Comparison of ENCODE assay signal across 8 mouse cellular contexts in genomic region chr1:132758656-132759370, GRCm38 (mm10). TPM values are rescaled to one million over a fixed set of nuclear protein-coding genes. Genes with fewer than 3 reads are reported as not detected.
DNase-seq lines count a peak whose midpoint lies in the region; ATAC-seq and TF ChIP-seq lines count a peak whose summit lies in the region.

No protein-coding gene starts in this region.

- H3K79me2 ChIP-seq in CH12.LX (replicated peaks; ENCODE audit: control insufficient read depth, extremely low read depth, insufficient read depth, poor library complexity, severe bottlenecking), result no peaks in the 10 kb centered on the region

- peak; percentile 73 for ATAC-seq in embryonic facial prominence, embryonic 15.5 days (ENCODE audit: insufficient number of reproducible peaks, low FRiP score, low TSS enrichment, low read depth)
- no peak for ATAC-seq in heart, embryonic 13.5 days (ENCODE audit: extremely low read depth, insufficient number of reproducible peaks, low FRiP score, low TSS enrichment)
- no peak; the same call in 1 of the 2 replicates for ATAC-seq in kidney, postnatal 0 days (replicated peaks; ENCODE audit: low FRiP score, low read depth)
- ATAC-seq in limb, embryonic 15.5 days (ENCODE audit: insufficient number of reproducible peaks, low FRiP score, low TSS enrichment, low read depth), result 0 out of 2 replicates have a peak, but pooled peaks have one; percentile 4

- no peaks in the 10 kb centered on the region for H3K36me3 ChIP-seq in CH12.LX (replicated peaks in 1 of 2; ENCODE audit: control insufficient read depth in 1 of 2, insufficient read depth in 1 of 2, low read length in 1 of 2)
- no peaks in the 10 kb centered on the region for H3K36me3 ChIP-seq in embryonic facial prominence, embryonic 15.5 days
- no peaks in the 10 kb centered on the region for H3K36me3 ChIP-seq in heart, embryonic 13.5 days
- no peaks in the 10 kb centered on the region for H3K36me3 ChIP-seq in kidney, postnatal 0 days (ENCODE audit: insufficient read depth, low read length)
- H3K36me3 ChIP-seq in limb, embryonic 15.5 days, result no peaks in the 10 kb centered on the region
- H3K36me3 ChIP-seq in testis, adult 2 months (ENCODE audit: control insufficient read depth, insufficient read depth, low read length), result no peaks in the 10 kb centered on the region

- no peak overlapping the region for H3K9ac ChIP-seq in CH12.LX (ENCODE audit: insufficient read depth, low read depth)
- no peak overlapping the region for H3K9ac ChIP-seq in embryonic facial prominence, embryonic 15.5 days
- peak overlapping the region; percentile 65 for H3K9ac ChIP-seq in heart, embryonic 13.5 days
- no peak overlapping the region for H3K9ac ChIP-seq in kidney, postnatal 0 days (ENCODE audit: low read depth, low read length)
- H3K9ac ChIP-seq in limb, embryonic 15.5 days, result no peak overlapping the region

- WGBS in embryonic facial prominence, embryonic 15.5 days, result 6% methylated on average over 24 of the region's 24 CpGs
- 7% methylated on average over 24 of the region's 24 CpGs for WGBS in heart, embryonic 13.5 days
- WGBS in kidney, postnatal 0 days, result 8% methylated on average over 24 of the region's 24 CpGs
- 6% methylated on average over 24 of the region's 24 CpGs for whole genome bisulfite sequencing in limb, embryonic 15.5 days

- dilution Hi-C loops in CH12.LX (cut with MboI; ENCODE audit: extremely low pct_ligation_motif_present, extremely low pct_unique_long_range_greater_than_20kb, low sequenced_read_pairs), result no loop called here

- H3K9me3 ChIP-seq in CH12.LX (replicated peaks; ENCODE audit: low read length), result peaks cover 4% of the 10 kb centered on the region
- no peaks in the 10 kb centered on the region for H3K9me3 ChIP-seq in embryonic facial prominence, embryonic 15.5 days (replicated peaks)
- no peaks in the 10 kb centered on the region for H3K9me3 ChIP-seq in heart, embryonic 13.5 days
- no peaks in the 10 kb centered on the region for H3K9me3 ChIP-seq in kidney, postnatal 0 days (replicated peaks; ENCODE audit: low read length)
- no peaks in the 10 kb centered on the region for H3K9me3 ChIP-seq in limb, embryonic 15.5 days

- TF ChIP-seq POLR2A in CH12.LX (IDR thresholded peaks at IDR 0.05; ENCODE audit: low read depth, low read length), result no peak
- TF ChIP-seq POLR2A in testis, adult 2 months (IDR thresholded peaks at IDR 0.05; ENCODE audit: control insufficient read depth, low read depth, low read length), result no peak

- in situ Hi-C loops in CH12.LX (cut with MboI; ENCODE audit: low pct_ligation_motif_present, low pct_unique_long_range_greater_than_20kb, low sequenced_read_pairs), result loop anchor here (25.0 kb wide), 1 partner anchor 203 kb away; no protein-coding TSS in a partner anchor

- no peak for TF ChIP-seq EP300 in CH12.LX (IDR thresholded peaks at IDR 0.05; ENCODE audit: low read length)

- peak overlapping the region; percentile 12; the same call in 1 of the 2 replicates for H3K4me2 ChIP-seq in CH12.LX (ENCODE audit: insufficient read depth, low read depth, poor library complexity, severe bottlenecking)
- peak overlapping the region; percentile 55 for H3K4me2 ChIP-seq in embryonic facial prominence, embryonic 15.5 days (replicated peaks)
- peak overlapping the region; percentile 72 for H3K4me2 ChIP-seq in heart, embryonic 13.5 days
- H3K4me2 ChIP-seq in kidney, postnatal 0 days (ENCODE audit: low read length), result peak overlapping the region; percentile 46
- peak overlapping the region; percentile 40 for H3K4me2 ChIP-seq in limb, embryonic 15.5 days

- TF ChIP-seq RAD21 in CH12.LX (IDR thresholded peaks at IDR 0.05; ENCODE audit: low read depth, low read length), result peak; percentile 78

- peak; percentile 42 for DNase-seq in CH12.LX (ENCODE audit: extremely low read depth)
- DNase-seq in brain, adult 2 months (ENCODE audit: low read depth, low spot score), result peak; percentile 95
- DNase-seq in kidney, postnatal 0 days (ENCODE audit: low spot score), result peak; percentile 78
- peak; percentile 4 for DNase-seq in naive thymus-derived CD4-positive, alpha-beta T cell, adult 2 months (ENCODE audit: low read depth)

- H3K4me3 ChIP-seq in CH12.LX (replicated peaks in 1 of 3; ENCODE audit: low read depth in 2 of 3, low read length in 2 of 3, poor library complexity in 1 of 3), result no peak overlapping the region
- H3K4me3 ChIP-seq in embryonic facial prominence, embryonic 15.5 days (replicated peaks), result peak overlapping the region; percentile 24
- peak overlapping the region; percentile 42 for H3K4me3 ChIP-seq in heart, embryonic 13.5 days
- no peak overlapping the region for H3K4me3 ChIP-seq in kidney, postnatal 0 days (replicated peaks; ENCODE audit: low read depth, low read length)
- H3K4me3 ChIP-seq in limb, embryonic 15.5 days, result peak overlapping the region; percentile 25
- peak overlapping the region; percentile 66 for H3K4me3 ChIP-seq in testis, adult 2 months (ENCODE audit: control insufficient read depth, low read depth, low read length)

- peak; percentile 40 to 86 for TF ChIP-seq CTCF in CH12.LX (conservative IDR thresholded peaks at IDR 0.05 in 1 of 2, IDR thresholded peaks at IDR 0.05 in 1 of 2; ENCODE audit: low read depth in 2 of 2, low read length in 2 of 2)
- TF ChIP-seq CTCF in kidney, postnatal 0 days (IDR thresholded peaks at IDR 0.05; ENCODE audit: low read depth), result peak; percentile 72
- TF ChIP-seq CTCF in testis, adult 2 months (IDR thresholded peaks at IDR 0.05; ENCODE audit: control insufficient read depth, insufficient read depth, insufficient replicate concordance, low read depth, low read length), result peak; percentile 97

- no peaks in the 10 kb centered on the region for H3K4me1 ChIP-seq in CH12.LX (ENCODE audit: control insufficient read depth in 1 of 2, insufficient read depth in 2 of 2)
- H3K4me1 ChIP-seq in embryonic facial prominence, embryonic 15.5 days, result peaks cover 14% of the 10 kb centered on the region; the same call in 1 of the 2 replicates
- peaks cover 5% of the 10 kb centered on the region; the same call in 1 of the 2 replicates for H3K4me1 ChIP-seq in heart, embryonic 13.5 days
- no peaks in the 10 kb centered on the region for H3K4me1 ChIP-seq in kidney, postnatal 0 days (replicated peaks; ENCODE audit: insufficient read depth, low read length)
- H3K4me1 ChIP-seq in limb, embryonic 15.5 days, result peaks cover 12% of the 10 kb centered on the region
- H3K4me1 ChIP-seq in testis, adult 2 months (ENCODE audit: control insufficient read depth, insufficient read depth, low read length), result peaks cover 6% of the 10 kb centered on the region

- H3K27me3 ChIP-seq in CH12.LX (replicated peaks), result peaks cover 68% of the 10 kb centered on the region
- H3K27me3 ChIP-seq in embryonic facial prominence, embryonic 15.5 days, result 0 out of 2 replicates have a peak, but pooled peaks cover 3% of the 10 kb centered on the region
- peaks cover 19% of the 10 kb centered on the region for H3K27me3 ChIP-seq in heart, embryonic 13.5 days (replicated peaks)
- no peaks in the 10 kb centered on the region for H3K27me3 ChIP-seq in kidney, postnatal 0 days (ENCODE audit: insufficient read depth, low read length)
- peaks cover 13% of the 10 kb centered on the region for H3K27me3 ChIP-seq in limb, embryonic 15.5 days
- no peaks in the 10 kb centered on the region for H3K27me3 ChIP-seq in testis, adult 2 months (ENCODE audit: control insufficient read depth, insufficient read depth, low read length)

- no peak overlapping the region for H3K27ac ChIP-seq in CH12.LX (ENCODE audit: insufficient read depth, low read depth)
- H3K27ac ChIP-seq in embryonic facial prominence, embryonic 15.5 days (replicated peaks), result no peak overlapping the region
- no peak overlapping the region for H3K27ac ChIP-seq in heart, embryonic 13.5 days (replicated peaks)
- no peak overlapping the region for H3K27ac ChIP-seq in kidney, postnatal 0 days
- no peak overlapping the region for H3K27ac ChIP-seq in limb, embryonic 15.5 days
- no peak overlapping the region for H3K27ac ChIP-seq in testis, adult 2 months (ENCODE audit: control insufficient read depth, insufficient read depth, low read depth, low read length)

TF ChIP-seq in CH12.LX, 34 proteins besides CTCF, POLR2A, EP300 and RAD21:
- no peak for TF ChIP-seq TCF12 (IDR thresholded peaks at IDR 0.05; ENCODE audit: low read depth, low read length)
- peak; percentile 54 for TF ChIP-seq SMC3 (IDR thresholded peaks at IDR 0.05; ENCODE audit: low read depth, low read length)

RNA-seq across cellular contexts. Expression of gene Nfasc, which starts 17.2 kb away (rescaled TPM):
- total RNA-seq in CH12.LX (2012; rRNA removed) (not detected in 2 replicates), CH12.LX (2014; rRNA removed) (not detected in 2 replicates)
- polyA plus RNA-seq in CH12.LX (2012; ENCODE audit: insufficient read length, low read depth), result 0.04 TPM in 1 of 2 replicates, not detected in the other
- polyA plus RNA-seq in embryonic facial prominence, embryonic 15.5 days (2015; fragmentation: Nextera tagmentation; extraction: Ambion mirVana), result 1.9 TPM in 2 replicates
- polyA plus RNA-seq in heart, embryonic 13.5 days (2015; fragmentation: Nextera tagmentation; extraction: Ambion mirVana), result 0.29 and 0.79 TPM in 2 replicates
- 0.12 and 0.68 TPM in 2 replicates for polyA plus RNA-seq in kidney, postnatal 0 days (2015; fragmentation: Nextera tagmentation; extraction: Ambion mirVana)
- 0.68 and 0.96 TPM in 2 replicates for polyA plus RNA-seq in limb, embryonic 15.5 days (2015; fragmentation: Nextera tagmentation; extraction: Ambion mirVana)
- polyA plus RNA-seq in testis, adult 2 months (2012; rRNA removed), result 0.43 and 0.49 TPM in 2 replicates

Comparison
In these comparisons a context has a peak if more than half of its experiments do, and no peak if none do; other contexts are left out.
1. DNase-seq: peak in every context shown above with its lines; median percentile 95 in brain, adult 2 months; 78 in kidney, postnatal 0 days; 42 in CH12.LX; 4 in naive thymus-derived CD4-positive, alpha-beta T cell, adult 2 months.
2. H3K4me2 ChIP-seq: peak in every context shown above with its lines; median percentile 72 in heart, embryonic 13.5 days; 55 in embryonic facial prominence, embryonic 15.5 days; 46 in kidney, postnatal 0 days; 40 in limb, embryonic 15.5 days; 12 in CH12.LX.
3. H3K4me3 ChIP-seq: peak in embryonic facial prominence, embryonic 15.5 days (single experiment), heart, embryonic 13.5 days (single experiment), limb, embryonic 15.5 days (single experiment) and testis, adult 2 months (single experiment); none in CH12.LX (0 of 3) and kidney, postnatal 0 days (single experiment).
4. ATAC-seq: peak in embryonic facial prominence, embryonic 15.5 days (single experiment) and limb, embryonic 15.5 days (single experiment); none in heart, embryonic 13.5 days (single experiment) and kidney, postnatal 0 days (single experiment).
5. Peak in every context shown above with its lines, with median percentiles within 50 percentile points of each other: CTCF ChIP-seq.